Mouse (Mus musculus): ENCODE results near the gene Cand2.

- TF ChIP-seq CTCF (IDR thresholded peaks at IDR 0.05; ENCODE audit: extremely low read depth, insufficient read depth, insufficient read length, insufficient replicate concordance): no peak
- no peak for TF ChIP-seq POLR2A (IDR thresholded peaks at IDR 0.05; ENCODE audit: low read depth, low read length)
Measured at GRCm38 (mm10) chr6:115775838-115776237, 1.5 kb downstream of the Cand2 start.
